Mouse (Mus musculus) adrenal gland, adult 8-10 months (tissue): ENCODE results near the gene Tusc2. TPM values are rescaled to one million over a fixed set of nuclear protein-coding genes. Genes with fewer than 3 reads are reported as not detected.

Experiments
- DNase-seq: peaks from one replicate; pipeline ENCODE4 v3.0.0; 2022
- total RNA-seq, 4 experiments: library from RNA; stranded (reverse); gene quantifications; 2 replicates each; pipeline ENCODE4 v1.2.4; 2022

The Tusc2 gene
- total RNA-seq, 4 experiments from 2014 or later, result 55.1 to 64.1 (median 61.8) TPM

DNA sequence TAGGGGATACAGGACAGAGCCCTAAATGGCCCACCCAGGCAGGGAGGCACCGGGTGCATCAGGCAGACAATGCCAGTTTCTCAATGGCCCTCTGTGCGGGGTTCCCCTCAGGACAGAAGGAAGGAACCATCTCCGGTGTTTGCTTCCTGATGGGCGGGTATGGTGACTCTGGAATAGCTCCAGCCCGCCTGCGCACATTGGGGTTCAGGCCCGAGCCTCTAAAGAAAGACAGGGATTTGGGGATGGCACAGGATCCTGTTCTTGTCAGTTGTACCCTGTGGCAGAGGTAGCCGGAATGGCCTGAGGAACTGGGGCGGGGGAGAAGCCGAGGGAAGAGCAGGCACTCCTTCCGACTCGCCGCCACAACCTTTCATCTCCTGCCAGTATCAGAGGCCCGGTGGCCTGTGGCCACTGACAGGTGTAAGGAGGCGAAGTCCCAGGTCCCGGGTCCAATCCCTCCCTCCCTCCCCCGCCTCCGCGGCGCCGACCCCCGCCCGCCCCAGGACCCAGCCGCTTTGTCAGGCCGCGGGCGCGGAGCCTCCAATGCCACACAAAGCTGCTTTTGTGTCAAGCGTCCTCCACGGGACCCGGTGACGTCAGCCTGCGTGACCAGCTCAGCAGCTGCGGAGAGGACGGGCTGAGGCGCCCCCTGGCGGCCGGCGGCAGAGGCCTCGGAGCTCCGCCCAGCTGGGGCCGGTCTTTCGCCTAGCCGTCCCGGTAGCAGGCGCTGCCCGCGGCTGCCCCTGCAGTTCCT, 49.3 kb downstream of the Tusc2 start:
- DNase-seq, result peak; percentile 97

DNA sequence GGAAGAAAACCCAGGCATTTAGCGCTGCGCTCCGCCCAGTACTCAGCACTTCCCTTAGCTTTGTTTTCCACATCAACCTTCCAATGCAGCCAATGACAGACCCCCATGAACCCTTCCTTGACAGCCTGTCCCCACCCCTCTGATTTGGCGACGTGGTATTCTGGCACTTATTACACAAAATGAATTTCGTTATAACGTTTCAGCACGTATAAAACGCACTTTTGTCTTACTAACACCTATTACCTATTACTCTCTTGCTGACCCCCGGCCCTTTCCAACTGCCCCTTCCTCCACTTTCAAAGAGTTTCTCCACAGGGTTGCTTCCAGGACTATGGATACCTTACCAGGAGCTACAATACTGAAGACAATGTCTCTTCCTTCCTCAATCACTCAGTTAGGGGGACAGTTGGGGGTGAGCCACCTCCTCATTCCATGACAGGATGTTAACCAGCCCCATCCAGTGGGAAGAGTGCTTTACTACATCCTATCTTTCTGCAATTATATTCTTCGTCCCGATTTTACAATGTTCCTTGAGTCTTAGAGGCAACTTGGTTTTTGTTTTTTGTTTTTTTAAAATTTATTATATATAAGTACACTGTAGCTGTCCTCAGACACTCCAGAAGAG, 50.0 kb downstream of the Tusc2 start:
- DNase-seq, result no peak

DNA sequence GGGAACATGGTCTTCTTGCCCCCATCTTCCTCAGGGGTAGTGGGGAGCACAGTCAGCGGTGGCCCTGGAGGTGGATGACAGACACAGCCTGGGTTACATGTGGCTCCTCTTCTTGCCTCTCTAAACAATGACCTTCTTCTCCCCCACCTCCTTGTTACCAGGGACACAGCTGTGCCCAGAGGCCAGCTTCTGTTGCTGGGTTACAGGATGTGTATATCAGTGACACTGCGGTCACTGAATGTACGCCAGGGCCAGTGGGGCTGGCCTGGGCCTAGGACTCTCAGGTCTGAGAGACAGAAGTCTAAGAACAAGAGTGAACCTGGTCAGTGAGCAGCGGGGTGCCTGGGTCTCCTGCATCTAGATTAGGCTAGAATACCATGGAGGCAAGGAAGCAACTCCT, 52.0 kb downstream of the Tusc2 start:
- DNase-seq, result no peak

Other genes starting within 250 kb of the Tusc2 start
- 10 to 100 TPM; 11.6 to 19.6 (median 17.9) TPM for gene Hemk1, start 224.9 kb upstream of the Tusc2 start, total RNA-seq
- gene 6430571L13Rik, start 222.7 kb upstream of the Tusc2 start, total RNA-seq, result 1 to 10 TPM; 1.0 to 1.6 (median 1.3) TPM
- 10 to 100 TPM in 2 of 4 experiments, 1 to 10 TPM in 2; 9.1 to 17.3 (median 11.7) TPM for gene Cacna2d2, start 163.6 kb upstream of the Tusc2 start, total RNA-seq
- 10 to 100 TPM; 41.7 to 51.9 (median 46.5) TPM for gene Tmem115, start 29.3 kb upstream of the Tusc2 start, total RNA-seq
- gene Cyb561d2, start 21.1 kb upstream of the Tusc2 start, total RNA-seq, result 10 to 100 TPM; 21.1 to 28.3 (median 25.1) TPM
- 10 to 100 TPM; 30.3 to 35.9 (median 32.0) TPM for gene Nprl2, start 21.0 kb upstream of the Tusc2 start, total RNA-seq
- 1 to 10 TPM in 1 of 4 experiments, under 1 TPM in 2, not detected in 1; 0.41 to 1.7 (median 0.62) TPM for gene Zmynd10, start 16.0 kb upstream of the Tusc2 start, total RNA-seq
- gene Rassf1, start 11.7 kb upstream of the Tusc2 start, total RNA-seq, result 10 to 100 TPM; 16.1 to 33.1 (median 26.2) TPM
- 10 to 100 TPM; 27.3 to 47.0 (median 36.3) TPM for gene Hyal2, start 4.7 kb downstream of the Tusc2 start, total RNA-seq
- 10 to 100 TPM in 1 of 4 experiments, 1 to 10 TPM in 3; 7.7 to 14.2 (median 9.3) TPM for gene Hyal1, start 13.7 kb downstream of the Tusc2 start, total RNA-seq
- 10 to 100 TPM; 15.3 to 20.1 (median 17.0) TPM for gene Naa80, start 15.6 kb downstream of the Tusc2 start, total RNA-seq
- 1 to 10 TPM; 1.5 to 2.3 (median 2.0) TPM for gene Hyal3, start 17.6 kb downstream of the Tusc2 start, total RNA-seq
- 10 to 100 TPM; 36.7 to 49.1 (median 39.8) TPM for gene Ifrd2, start 24.4 kb downstream of the Tusc2 start, total RNA-seq
- 1 to 10 TPM; 5.0 to 7.7 (median 6.2) TPM for gene Sema3b, start 46.0 kb downstream of the Tusc2 start, total RNA-seq
- gene Gnai2, start 72.1 kb downstream of the Tusc2 start, total RNA-seq, result 100 to 1,000 TPM; 229 to 382 (median 295) TPM
- gene Slc38a3, start 106.3 kb downstream of the Tusc2 start, total RNA-seq, result 1 to 10 TPM in 1 of 4 experiments, under 1 TPM in 3; 0.31 to 2.2 (median 0.74) TPM
- gene Gnat1, start 116.5 kb downstream of the Tusc2 start, total RNA-seq, result under 1 TPM in 1 of 4 experiments, not detected in 3; 0.74 TPM
- 10 to 100 TPM; 25.0 to 41.2 (median 29.8) TPM for gene Sema3f, start 147.2 kb downstream of the Tusc2 start, total RNA-seq
- gene Rbm5, start 207.7 kb downstream of the Tusc2 start, total RNA-seq, result 100 to 1,000 TPM in 2 of 4 experiments, 10 to 100 TPM in 2; 91.2 to 204 (median 127) TPM